Mouse (Mus musculus): ENCODE data around the gene Cldn9.

Gene Cldn9

GRCm38 (mm10) chr17:23651363-23651762, 32.5 kb downstream of the Cldn9 start:
- DNase-seq (ENCODE audit: low spot score in 2 of 2): no peak

GRCm38 (mm10) chr17:23645894-23646293, 37.9 kb downstream of the Cldn9 start:
- DNase-seq (ENCODE audit: low spot score in 2 of 2): no peak

DNA sequence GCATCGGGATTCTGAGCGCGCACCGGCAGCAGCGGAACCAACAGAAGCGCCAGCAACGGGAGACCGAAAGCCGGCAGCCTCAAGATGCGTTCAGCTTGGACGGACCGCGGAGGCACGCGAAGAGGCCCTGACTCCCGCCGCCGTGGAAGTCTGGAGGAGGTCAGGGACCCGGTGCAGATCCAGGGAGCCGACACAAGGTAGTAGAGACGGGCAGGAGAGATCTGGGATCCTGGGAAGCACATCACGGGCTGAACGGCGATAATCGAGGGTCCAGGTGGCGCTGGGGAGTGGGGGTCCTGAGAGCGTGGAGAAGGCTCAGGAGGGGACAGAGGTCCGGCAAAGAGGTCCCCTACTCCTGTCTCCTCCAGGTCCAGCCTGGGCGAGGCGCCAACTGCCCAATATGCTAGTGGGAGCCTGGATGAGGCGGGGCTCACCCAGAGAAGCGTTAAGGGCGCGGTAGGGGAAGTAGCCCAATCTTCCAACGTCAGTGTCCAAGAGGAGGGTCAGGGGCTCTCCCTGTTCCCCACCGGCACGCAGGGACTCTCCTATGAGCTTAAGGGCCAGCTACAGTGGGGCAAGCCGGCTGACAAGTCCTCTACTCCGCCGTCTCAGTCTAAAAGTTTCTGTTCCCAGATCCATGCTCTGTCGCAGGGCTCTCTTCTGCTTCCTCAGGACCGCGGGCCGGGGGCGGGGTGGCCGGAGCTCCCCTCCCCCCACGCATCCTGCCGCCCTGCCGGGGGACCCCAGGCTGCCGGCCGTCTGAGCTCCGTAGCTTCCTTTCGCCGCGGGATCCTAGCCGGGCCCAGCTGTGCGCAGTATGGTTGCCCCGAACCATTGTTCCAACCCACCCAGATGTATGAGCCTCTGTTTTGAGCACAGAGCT, 39.0 kb downstream of the Cldn9 start, which contains the start of gene Mmp25:
Gene Mmp25 (minus strand): TSS at position 665 of the 883 bp plus-strand sequence.
- no peak for DNase-seq (ENCODE audit: low spot score in 2 of 2)

All from spleen, postnatal 10 days (tissue).